Mouse (Mus musculus): Measurements from ENCODE around the gene Thsd7b.

Gene Thsd7b

GRCm38 (mm10) chr1:129272982-129273937, at the start of gene Thsd7b:
TSS of gene Thsd7b (plus strand) at chr1:129273302.
- in situ Hi-C loops (cut with MboI, MseI) = no loop called here

GRCm38 (mm10) chr1:129244292-129244691, 28.8 kb upstream of the Thsd7b start:
- in situ Hi-C loops (cut with MboI, MseI) = loop anchor here in 1 of 2 experiments (10.0 kb wide), 1 partner anchor 369 kb away; no protein-coding TSS in a partner anchor

GRCm38 (mm10) chr1:129250704-129251443, 22.2 kb upstream of the Thsd7b start:
- in situ Hi-C loops (cut with MboI, MseI) = loop anchor here in 1 of 2 experiments (10.0 kb wide), 1 partner anchor 534 kb away; no protein-coding TSS in a partner anchor

GRCm38 (mm10) chr1:129266684-129267083, 6.4 kb upstream of the Thsd7b start:
- in situ Hi-C loops (cut with MboI, MseI) = no loop called here

GRCm38 (mm10) chr1:129304173-129304572, 31.1 kb downstream of the Thsd7b start:
- in situ Hi-C loops (cut with MboI, MseI) = no loop called here

GRCm38 (mm10) chr1:129324388-129324787, 51.3 kb downstream of the Thsd7b start:
- in situ Hi-C loops (cut with MboI, MseI) = no loop called here

- in situ Hi-C loops (cut with MboI, MseI) = no loop called here
These were observed 51.7 kb downstream of the Thsd7b start for GRCm38 (mm10) chr1:129324798-129325197.

GRCm38 (mm10) chr1:129356631-129357030, 83.5 kb downstream of the Thsd7b start:
- in situ Hi-C loops (cut with MboI, MseI) = no loop called here

GRCm38 (mm10) chr1:129357378-129357777, 84.3 kb downstream of the Thsd7b start:
- in situ Hi-C loops (cut with MboI, MseI) = no loop called here

GRCm38 (mm10) chr1:129363368-129363767, 90.3 kb downstream of the Thsd7b start:
- in situ Hi-C loops (cut with MboI, MseI) = no loop called here

- in situ Hi-C loops (cut with MboI, MseI) = no loop called here
These were observed 91.7 kb downstream of the Thsd7b start for GRCm38 (mm10) chr1:129364828-129365227.

GRCm38 (mm10) chr1:129365590-129365989, 92.5 kb downstream of the Thsd7b start:
- in situ Hi-C loops (cut with MboI, MseI) = no loop called here

GRCm38 (mm10) chr1:129386479-129386878, 113.4 kb downstream of the Thsd7b start:
- in situ Hi-C loops (cut with MboI, MseI) = no loop called here

- in situ Hi-C loops (cut with MboI, MseI) = no loop called here
These were observed 138.5 kb downstream of the Thsd7b start for GRCm38 (mm10) chr1:129411584-129411983.

- in situ Hi-C loops (cut with MboI, MseI) = no loop called here
These were observed 148.5 kb downstream of the Thsd7b start for GRCm38 (mm10) chr1:129421581-129421980.

GRCm38 (mm10) chr1:129464414-129464813, 191.3 kb downstream of the Thsd7b start:
- in situ Hi-C loops (cut with MboI, MseI) = no loop called here

GRCm38 (mm10) chr1:129473504-129473903, 200.4 kb downstream of the Thsd7b start:
- in situ Hi-C loops (cut with MboI, MseI) = no loop called here

- in situ Hi-C loops (cut with MboI, MseI) = loop anchor here in 1 of 2 experiments (5.0 to 25.0 kb wide), 2 partner anchors 177 to 878 kb away; no protein-coding TSS in a partner anchor
These were observed 211.3 kb downstream of the Thsd7b start for GRCm38 (mm10) chr1:129484266-129485031.

- in situ Hi-C loops (cut with MboI, MseI) = loop anchor here (10.0 to 25.0 kb wide), 2 partner anchors 334 to 871 kb away; no protein-coding TSS in a partner anchor
These were observed 218.0 kb downstream of the Thsd7b start for GRCm38 (mm10) chr1:129491136-129491535.

GRCm38 (mm10) chr1:129493929-129494328, 220.8 kb downstream of the Thsd7b start:
- in situ Hi-C loops (cut with MboI, MseI) = loop anchor here (10.0 to 25.0 kb wide), 2 partner anchors 331 to 868 kb away; no protein-coding TSS in a partner anchor

- in situ Hi-C loops (cut with MboI, MseI) = no loop called here
These were observed 228.6 kb downstream of the Thsd7b start for GRCm38 (mm10) chr1:129501707-129502106.
